Mouse (Mus musculus) stomach, postnatal 0 days (tissue): ENCODE results near the gene Trim71. TPM values are rescaled to one million over a fixed set of nuclear protein-coding genes. Genes with fewer than 3 reads are reported as not detected.

Source experiments
- ATAC-seq: fragments of 200-750 bp; cut with Nextera tagmentation; 2 replicates; pipeline ENCODE4 v1.8.0; 2017; ENCODE audit not compliant: low FRiP score, low TSS enrichment
- DNase-seq: peaks from one replicate; pipeline ENCODE4 v3.0.0-alpha.2; 2016; ENCODE audit warnings: low spot score
- H3K27ac ChIP-seq: fragments of 300-500 bp; sonication (generic); replicated peaks from 2 replicates; pipeline ENCODE4 v1.5.1; 2014; ENCODE audit warnings: mild to moderate bottlenecking, control low read depth
- H3K27me3 ChIP-seq: fragments of 300-500 bp; sonication (generic); 2 replicates; pipeline ENCODE4 v1.6.1; 2014; ENCODE audit warnings: low read length; ENCODE audit not compliant: control insufficient read depth, insufficient read depth
- H3K36me3 ChIP-seq: fragments of 300-500 bp; sonication (generic); 2 replicates; pipeline ENCODE4 v1.6.1; 2014; ENCODE audit warnings: low read length, mixed read lengths; ENCODE audit not compliant: control insufficient read depth, insufficient read depth
- H3K4me1 ChIP-seq: fragments of 300-500 bp; sonication (generic); replicated peaks from 2 replicates; pipeline ENCODE4 v1.6.1; 2014; ENCODE audit warnings: antibody characterized with exemption; ENCODE audit not compliant: control insufficient read depth, insufficient read depth
- H3K4me2 ChIP-seq: fragments of 300-500 bp; sonication (generic); replicated peaks from 2 replicates; pipeline ENCODE4 v1.6.1; 2014; ENCODE audit warnings: low read depth, mild to moderate bottlenecking, control low read depth, moderate library complexity
- H3K4me3 ChIP-seq: fragments of 300-500 bp; sonication (generic); 2 replicates; pipeline ENCODE4 v1.5.1; 2014; ENCODE audit warnings: low read depth, low read length, control low read depth
- H3K9ac ChIP-seq: fragments of 300-500 bp; sonication (generic); 2 replicates; pipeline ENCODE4 v1.6.1; 2014; ENCODE audit warnings: mild to moderate bottlenecking, low read length, control low read depth, mixed read lengths
- H3K9me3 ChIP-seq: fragments of 300-500 bp; sonication (generic); 2 replicates; pipeline ENCODE4 v1.6.1; 2016; ENCODE audit warnings: low read length; ENCODE audit not compliant: control insufficient read depth
- CTCF ChIP-seq: IDR thresholded peaks from 2 replicates; pipeline ENCODE4 v1.5.1; 2016; ENCODE audit warnings: antibody characterized with exemption, low read depth, mild to moderate bottlenecking, moderate library complexity
- EP300 ChIP-seq: optimal IDR thresholded peaks from 2 replicates; pipeline ENCODE3; 2016; ENCODE audit warnings: antibody characterized with exemption
- WGBS: fragments of 180-500 bp; shearing (Covaris S2); extraction: QIAGEN DNeasy Blood & Tissue Kit; methylation state at CpG from one replicate; pipeline ENCODE4 v1.1.7; 2014; 5-methylcytosine and 5-hydroxymethylcytosine counted together
- polyA plus RNA-seq: library from polyadenylated mRNA; unstranded; fragments of >200 nt; fragmentation: Nextera tagmentation; extraction: Ambion mirVana; gene quantifications from 2 replicates; pipeline ENCODE4 v1.2.1, GENCODE M21; 2015

Gene Trim71
- polyA plus RNA-seq = 0.47 and 0.51 TPM in 2 replicates

GRCm38 (mm10) chr9:114563761-114564606 lies at the start of gene Trim71:
Gene Trim71, minus strand, starts transcription at chr9:114564369.
- Histone ChIP-seq H3K36me3 (no peaks in the 10 kb centered on the region), H3K9me3 (no peaks in the 10 kb centered on the region), H3K4me1 (no peaks in the 10 kb centered on the region), H3K27me3 (peaks cover 18% of the 10 kb centered on the region), H3K4me3 (peak within 1 kb of the TSS; percentile 53), H3K9ac (peak within 1 kb of the TSS; percentile 55), H3K4me2 (peak within 1 kb of the TSS; percentile 76), H3K27ac (peak within 1 kb of the TSS; percentile 58)
- WGBS = under 1% methylated on average over 81 of the region's 91 CpGs
- DNase-seq (peak; percentile 68), ATAC-seq (peak; percentile 53)
- TF ChIP-seq CTCF = no peak
- no peak for TF ChIP-seq EP300

- TF ChIP-seq EP300 (no peak), CTCF (no peak)
Observed at GRCm38 (mm10) chr9:114613026-114613425, 48.9 kb upstream of the Trim71 start.

GRCm38 (mm10) chr9:114612566-114612965 lies 48.4 kb upstream of the Trim71 start:
- ATAC-seq (no peak), DNase-seq (no peak)
- Histone ChIP-seq H3K4me3 (no peak overlapping the region), H3K27me3 (no peaks in the 10 kb centered on the region), H3K27ac (no peak overlapping the region), H3K4me2 (no peak overlapping the region), H3K4me1 (no peaks in the 10 kb centered on the region), H3K36me3 (peaks cover 24% of the 10 kb centered on the region), H3K9me3 (no peaks in the 10 kb centered on the region), H3K9ac (no peak overlapping the region)
- no peak for TF ChIP-seq EP300
- TF ChIP-seq CTCF = no peak
- 87% methylated on average over 4 of the region's 4 CpGs for whole genome bisulfite sequencing

More at GRCm38 (mm10) chr9:114613026-114613425, 48.9 kb upstream of the Trim71 start:
- Histone ChIP-seq H3K4me2 (no peak overlapping the region), H3K27ac (no peak overlapping the region), H3K4me1 (no peaks in the 10 kb centered on the region), H3K27me3 (no peaks in the 10 kb centered on the region), H3K4me3 (no peak overlapping the region), H3K9me3 (no peaks in the 10 kb centered on the region), H3K36me3 (peaks cover 26% of the 10 kb centered on the region), H3K9ac (no peak overlapping the region)
- whole genome bisulfite sequencing = 91% methylated on average over 4 of the region's 4 CpGs
- no peak for DNase-seq
- no peak for ATAC-seq

GRCm38 (mm10) chr9:114610266-114610665 lies 46.1 kb upstream of the Trim71 start:
- no peak overlapping the region for H3K9ac ChIP-seq
- DNase-seq (no peak), ATAC-seq (no peak)
- TF ChIP-seq EP300 (no peak), CTCF (no peak)
- no peak overlapping the region for H3K27ac ChIP-seq
- H3K9me3 ChIP-seq = no peaks in the 10 kb centered on the region
- H3K4me3 ChIP-seq = no peak overlapping the region
- H3K36me3 ChIP-seq = peaks cover 26% of the 10 kb centered on the region
- no peak overlapping the region for H3K4me2 ChIP-seq
- 87% methylated on average over 3 of the region's 3 CpGs for WGBS
- H3K4me1 ChIP-seq = no peaks in the 10 kb centered on the region
- no peaks in the 10 kb centered on the region for H3K27me3 ChIP-seq

GRCm38 (mm10) chr9:114603876-114604540 lies 39.8 kb upstream of the Trim71 start:
- ATAC-seq (no peak), DNase-seq (no peak)
- no peak overlapping the region for H3K27ac ChIP-seq
- no peak overlapping the region for H3K4me3 ChIP-seq
- TF ChIP-seq EP300 (no peak), CTCF (no peak)
- H3K9ac ChIP-seq = no peak overlapping the region
- no peaks in the 10 kb centered on the region for H3K9me3 ChIP-seq
- H3K27me3 ChIP-seq = no peaks in the 10 kb centered on the region
- peaks cover 11% of the 10 kb centered on the region for H3K36me3 ChIP-seq
- WGBS = 79% methylated on average over 12 of the region's 12 CpGs
- no peaks in the 10 kb centered on the region for H3K4me1 ChIP-seq
- no peak overlapping the region for H3K4me2 ChIP-seq

- no peak for ATAC-seq
- H3K4me1 ChIP-seq = no peaks in the 10 kb centered on the region
- H3K27me3 ChIP-seq = no peaks in the 10 kb centered on the region
- no peak overlapping the region for H3K9ac ChIP-seq
- no peak overlapping the region for H3K4me2 ChIP-seq
- H3K9me3 ChIP-seq = no peaks in the 10 kb centered on the region
- no peak overlapping the region for H3K4me3 ChIP-seq
- no peak for DNase-seq
- H3K36me3 ChIP-seq = peaks cover 10% of the 10 kb centered on the region
- no peak overlapping the region for H3K27ac ChIP-seq
- WGBS = 60% methylated on average over 1 of the region's 1 CpGs
- TF ChIP-seq CTCF (no peak), EP300 (no peak)
Observed at GRCm38 (mm10) chr9:114601096-114601495, 36.9 kb upstream of the Trim71 start.
